Mouse (Mus musculus) neural tube, embryonic 13.5 days (tissue): ENCODE measurements around the gene Kdsr. TPM values are rescaled to one million over a fixed set of nuclear protein-coding genes. Genes with fewer than 3 reads are reported as not detected.

Experiments used
- ATAC-seq: fragments of 200-750 bp; cut with Nextera tagmentation; 2 replicates; pipeline ENCODE4 v1.8.0; 2017; ENCODE audit warnings: low read depth, mild to moderate bottlenecking, moderate TSS enrichment, moderate library complexity
- H3K27ac ChIP-seq: fragments of 300-500 bp; sonication (generic); replicated peaks from 2 replicates; pipeline ENCODE4 v1.5.1; 2015; ENCODE audit warnings: moderate library complexity, mild to moderate bottlenecking, inconsistent platforms
- H3K27me3 ChIP-seq: fragments of 300-500 bp; sonication (generic); 2 replicates; pipeline ENCODE4 v1.6.1; 2015; ENCODE audit warnings: mild to moderate bottlenecking, inconsistent platforms
- H3K36me3 ChIP-seq: fragments of 300-500 bp; sonication (generic); 2 replicates; pipeline ENCODE4 v1.6.1; 2015; ENCODE audit warnings: mild to moderate bottlenecking, inconsistent platforms
- H3K4me1 ChIP-seq: fragments of 300-500 bp; sonication (generic); replicated peaks from 2 replicates; pipeline ENCODE4 v1.6.1; 2015; ENCODE audit warnings: inconsistent platforms
- H3K4me2 ChIP-seq: fragments of 300-500 bp; sonication (generic); 2 replicates; pipeline ENCODE4 v1.6.1; 2015; ENCODE audit warnings: inconsistent platforms, mild to moderate bottlenecking, moderate library complexity
- H3K4me3 ChIP-seq: fragments of 300-500 bp; sonication (generic); 2 replicates; pipeline ENCODE4 v1.5.1; 2015; ENCODE audit warnings: mild to moderate bottlenecking, inconsistent platforms
- H3K9ac ChIP-seq: fragments of 300-500 bp; sonication (generic); 2 replicates; pipeline ENCODE4 v1.6.1; 2015; ENCODE audit warnings: moderate library complexity, mild to moderate bottlenecking, inconsistent platforms
- H3K9me3 ChIP-seq: fragments of 300-500 bp; sonication (generic); 2 replicates; pipeline ENCODE4 v1.6.1; 2016; ENCODE audit warnings: inconsistent platforms
- WGBS: fragments of 180-500 bp; shearing (Covaris S2); methylation state at CpG from one replicate; pipeline ENCODE4 v1.1.7; 2015; 5-methylcytosine and 5-hydroxymethylcytosine counted together
- polyA plus RNA-seq: library from polyadenylated mRNA; unstranded; fragments of >200 nt; fragmentation: Nextera tagmentation; extraction: Ambion mirVana; gene quantifications from 2 replicates; pipeline ENCODE4 v1.2.1, GENCODE M21; 2015

Gene Kdsr
- polyA plus RNA-seq, 1 experiment from 2014 or later = 11.3 TPM

DNA sequence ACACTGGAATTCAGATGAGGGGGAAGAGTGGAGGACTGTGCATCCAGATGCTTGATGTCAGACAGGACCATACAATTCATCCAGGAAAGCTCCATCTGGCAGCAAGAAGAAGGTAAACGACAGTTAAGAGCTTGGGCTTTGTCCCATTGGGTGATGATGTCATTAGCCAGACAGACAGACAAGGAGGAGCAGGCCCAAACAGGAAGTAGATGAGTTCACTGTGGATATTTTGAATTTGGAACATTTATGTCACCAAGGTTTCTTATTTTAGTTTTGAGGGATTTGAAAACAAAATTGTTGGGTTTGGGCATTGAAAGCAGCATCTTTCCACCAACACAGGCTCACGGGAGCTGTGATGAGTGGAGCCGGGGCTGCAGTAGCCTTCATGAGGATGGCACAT, 75.0 kb downstream of the Kdsr start:
- WGBS = 77% methylated on average over 3 of the region's 3 CpGs
- H3K9me3 ChIP-seq = no peaks in the 10 kb centered on the region
- H3K4me1 ChIP-seq = no peaks in the 10 kb centered on the region
- no peaks in the 10 kb centered on the region for H3K27me3 ChIP-seq
- no peak overlapping the region for H3K4me2 ChIP-seq
- ATAC-seq = no peak
- no peak overlapping the region for H3K4me3 ChIP-seq
- H3K9ac ChIP-seq = no peak overlapping the region
- no peak overlapping the region for H3K27ac ChIP-seq
- no peaks in the 10 kb centered on the region for H3K36me3 ChIP-seq

DNA sequence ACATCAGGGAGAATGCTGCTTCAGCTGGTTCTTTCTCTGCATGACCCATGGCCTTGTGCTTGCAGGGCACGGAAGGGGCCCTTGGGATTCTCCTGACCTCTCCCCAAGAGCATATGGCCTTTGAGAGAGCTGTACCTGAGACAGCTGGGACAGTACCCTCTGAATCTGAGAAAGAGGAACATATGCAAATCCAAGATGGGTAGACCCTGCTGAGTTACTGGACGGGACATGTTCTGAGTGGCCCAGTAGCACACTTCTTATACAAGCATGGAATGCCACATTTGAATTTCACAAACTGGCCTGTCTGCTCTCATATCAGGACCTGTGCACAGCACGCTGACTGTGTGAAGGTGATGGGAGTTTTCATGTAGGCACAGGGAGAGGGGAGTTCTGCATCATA, 76.7 kb downstream of the Kdsr start:
- H3K4me1 ChIP-seq = no peaks in the 10 kb centered on the region
- no peak for ATAC-seq
- H3K4me2 ChIP-seq = no peak overlapping the region
- WGBS = 92% methylated on average over 3 of the region's 3 CpGs
- no peaks in the 10 kb centered on the region for H3K27me3 ChIP-seq
- no peaks in the 10 kb centered on the region for H3K9me3 ChIP-seq
- H3K36me3 ChIP-seq = no peaks in the 10 kb centered on the region
- H3K9ac ChIP-seq = no peak overlapping the region
- H3K27ac ChIP-seq = no peak overlapping the region
- H3K4me3 ChIP-seq = no peak overlapping the region

DNA sequence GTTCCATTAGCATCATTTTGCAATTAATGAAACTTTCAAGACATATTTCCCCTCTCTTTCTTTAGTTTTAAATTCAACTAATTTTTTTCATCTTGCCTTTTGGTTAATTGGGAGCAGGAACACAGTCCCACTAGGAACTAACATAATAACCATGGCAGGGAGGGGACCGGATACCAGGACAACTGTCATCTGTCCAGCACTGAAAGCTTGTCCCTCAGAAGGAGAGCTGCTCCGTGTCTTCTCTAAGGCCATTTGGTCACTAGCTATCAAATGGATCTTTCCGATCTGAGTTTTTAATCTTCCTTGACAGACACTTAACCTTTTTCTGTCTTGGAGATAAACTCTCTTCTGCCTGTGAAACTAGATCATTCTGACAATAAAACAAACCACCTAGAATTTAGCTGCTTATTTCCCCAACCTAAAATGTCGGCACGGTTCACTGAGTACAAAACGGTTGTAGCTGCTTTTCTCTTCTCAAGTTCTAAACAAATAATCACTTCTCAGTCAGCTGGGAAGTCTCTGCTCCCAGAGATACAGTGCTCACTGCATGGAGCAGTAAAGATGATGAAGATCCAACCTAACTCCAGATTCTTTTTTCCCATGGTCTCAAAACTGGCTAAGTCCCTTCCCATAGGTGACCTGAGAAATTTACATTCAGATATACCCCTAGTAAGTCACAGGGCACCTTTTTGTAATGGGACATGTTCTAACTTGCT, 79.6 kb downstream of the Kdsr start:
- Histone ChIP-seq H3K9ac (no peak overlapping the region), H3K4me3 (no peak overlapping the region), H3K27me3 (no peaks in the 10 kb centered on the region), H3K9me3 (no peaks in the 10 kb centered on the region), H3K4me2 (no peak overlapping the region), H3K27ac (no peak overlapping the region), H3K36me3 (no peaks in the 10 kb centered on the region), H3K4me1 (no peaks in the 10 kb centered on the region)
- WGBS = 79% methylated on average over 6 of the region's 6 CpGs
- no peak for ATAC-seq

DNA sequence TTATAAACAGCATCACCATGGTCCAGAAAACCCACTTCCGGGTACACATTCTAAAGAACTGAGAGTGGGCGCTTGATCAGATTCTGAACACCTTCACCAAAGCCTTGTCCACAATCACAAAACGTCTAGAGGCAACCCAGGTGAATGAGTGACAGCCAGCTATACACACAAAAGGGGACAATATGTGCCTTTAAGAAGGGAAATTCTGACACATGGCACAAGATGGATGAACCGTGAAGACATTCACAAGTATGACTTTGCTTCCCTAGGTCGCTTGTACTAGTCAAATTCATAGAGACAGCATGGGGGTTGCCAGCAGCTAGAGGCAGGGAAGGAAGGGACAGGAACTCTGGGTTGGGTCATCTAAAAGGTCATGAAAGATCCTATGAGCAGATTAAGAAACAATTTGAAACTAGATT, 81.5 kb downstream of the Kdsr start:
- no peaks in the 10 kb centered on the region for H3K4me1 ChIP-seq
- H3K27ac ChIP-seq = no peak overlapping the region
- H3K36me3 ChIP-seq = no peaks in the 10 kb centered on the region
- ATAC-seq = no peak
- WGBS = 83% methylated on average over 5 of the region's 5 CpGs
- H3K9ac ChIP-seq = no peak overlapping the region
- no peaks in the 10 kb centered on the region for H3K27me3 ChIP-seq
- H3K4me3 ChIP-seq = no peak overlapping the region
- no peak overlapping the region for H3K4me2 ChIP-seq
- no peaks in the 10 kb centered on the region for H3K9me3 ChIP-seq

Other genes with a start within 250 kb of the Kdsr start
- gene Bcl2, start 45.5 kb downstream of the Kdsr start, polyA plus RNA-seq = 14.3 and 14.9 TPM in 2 replicates
- gene Vps4b, start 37.0 kb upstream of the Kdsr start, polyA plus RNA-seq = 45.0 and 46.7 TPM in 2 replicates
- not detected in 2 replicates for gene Serpinb5, start 101.4 kb upstream of the Kdsr start, polyA plus RNA-seq
- 0.11 TPM in 1 of 2 replicates, not detected in the other for gene Serpinb12, start 174.7 kb upstream of the Kdsr start, polyA plus RNA-seq
- not detected in 2 replicates for gene Serpinb13, start 221.3 kb upstream of the Kdsr start, polyA plus RNA-seq